Mouse (Mus musculus): ENCODE data around the gene Fgd6. TPM values are rescaled to one million over a fixed set of nuclear protein-coding genes. Genes with fewer than 3 reads are reported as not detected.

Gene Fgd6
- 10 to 100 TPM; 10.6 to 12.3 TPM for total RNA-seq (2021)
- long read RNA-seq, experiment 1, full-length matches to known transcripts, result 1 of 3 reads
- long read RNA-seq, experiment 1, partial matches to known transcripts, result 1 of 3 reads
- long read RNA-seq, experiment 1, other reads (novel, unspliced or antisense), result 1 of 3 reads
- long read RNA-seq, experiment 2, full-length matches to known transcripts, result 1 of 5 reads
- long read RNA-seq, experiment 2, partial matches to known transcripts, result 1 of 5 reads
- long read RNA-seq, experiment 2, other reads (novel, unspliced or antisense), result 3 of 5 reads

DNA sequence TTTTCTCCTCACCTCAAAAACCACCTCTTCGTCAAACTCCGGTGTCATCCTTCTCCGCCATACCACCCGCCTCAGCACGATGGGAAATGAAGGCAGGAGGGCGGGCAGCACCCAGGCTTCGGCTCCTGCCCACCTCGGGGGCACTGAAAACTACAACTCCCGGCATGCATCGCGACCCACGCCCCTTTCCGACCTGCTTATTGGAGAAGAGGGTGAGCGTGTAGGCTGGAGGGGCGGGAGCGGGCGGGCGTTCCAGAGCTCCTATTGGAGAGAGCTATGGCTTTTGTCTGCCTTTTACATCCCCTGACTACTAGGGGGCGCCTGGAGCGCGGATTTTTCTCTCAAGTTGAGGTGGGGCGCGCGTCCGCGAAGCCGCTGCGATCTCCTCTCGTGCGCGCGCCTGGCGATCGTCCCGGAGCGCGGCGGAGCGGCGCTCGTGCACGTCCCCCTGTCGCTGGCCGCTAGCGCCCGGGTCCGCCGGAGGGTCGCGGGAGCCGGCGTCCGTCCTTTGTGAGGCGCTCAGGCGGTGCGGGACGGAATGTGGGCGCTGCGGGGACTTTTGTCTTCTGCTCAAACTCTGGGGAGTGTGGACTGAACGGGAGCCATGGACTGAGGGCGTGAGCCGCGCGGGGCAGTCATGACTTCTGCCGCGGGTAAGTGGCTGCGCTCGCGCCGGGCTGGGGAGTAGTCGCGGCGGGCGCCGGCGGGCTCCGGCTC lies at the start of gene Fgd6, which contains the start of gene Vezt:
Fgd6 (plus strand) TSS at position 344 of the 717 bp plus-strand sequence.
Vezt (minus strand) TSS at position 160 of the 717 bp plus-strand sequence.
- peak within 1 kb of the TSS; percentile 92 for H3K27ac ChIP-seq
- H3K4me3 ChIP-seq, result peak within 1 kb of the TSS; percentile 74
- TF ChIP-seq CTCF (conservative IDR thresholded peaks at IDR 0.05), result peak; percentile 97
- peak; percentile 98 to 99 for DNase-seq (ENCODE audit: low spot score in 2 of 2)

DNA sequence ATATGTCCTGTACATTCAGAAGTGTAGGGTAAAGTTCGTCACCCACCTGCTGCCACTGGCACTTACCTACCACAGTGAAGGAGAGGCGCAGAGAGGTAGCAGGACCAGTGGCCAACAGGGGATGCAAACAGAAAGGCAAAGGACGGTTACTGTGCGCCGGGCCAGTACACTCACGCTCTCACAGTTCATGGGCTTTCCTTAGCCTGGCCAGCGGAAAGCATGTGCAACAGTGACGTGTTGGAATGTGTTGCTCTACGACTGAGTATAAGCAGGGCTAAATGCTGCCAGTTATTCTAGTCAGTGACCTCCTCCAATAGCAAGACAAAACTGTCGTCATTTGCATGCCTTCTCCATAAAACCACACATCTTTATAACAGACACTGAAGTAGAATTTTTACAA lies 41.7 kb upstream of the Fgd6 start:
- H3K4me3 ChIP-seq, result no peak overlapping the region

DNA sequence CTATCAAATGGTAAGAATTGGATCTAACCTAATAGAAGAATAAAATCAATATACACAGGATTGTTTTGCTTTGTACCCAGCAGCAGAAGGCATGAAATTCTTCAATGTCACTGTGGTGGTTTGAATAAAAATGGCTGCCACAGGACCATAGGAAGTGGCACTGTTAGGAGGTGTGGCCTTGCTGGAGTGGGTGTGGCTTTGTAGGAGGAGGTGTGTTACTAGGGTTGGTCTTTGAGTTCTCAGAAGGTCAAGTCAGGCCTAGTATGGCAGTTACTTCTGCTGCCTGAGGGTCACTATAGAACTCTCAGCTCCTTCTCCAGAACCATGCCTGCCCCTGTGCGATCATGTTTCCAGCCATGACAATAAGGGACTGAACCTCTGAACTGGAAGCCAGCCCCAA lies 40.7 kb upstream of the Fgd6 start:
- TF ChIP-seq CTCF (conservative IDR thresholded peaks at IDR 0.05), result no peak
- Histone ChIP-seq H3K27ac (no peak overlapping the region), H3K4me3 (no peak overlapping the region)
- no peak for DNase-seq (ENCODE audit: low spot score in 2 of 2)

More for the DNA sequence above, 41.7 kb upstream of the Fgd6 start:
- no peak for TF ChIP-seq CTCF (conservative IDR thresholded peaks at IDR 0.05)
- no peak for DNase-seq (ENCODE audit: low spot score in 2 of 2)
- no peak overlapping the region for H3K27ac ChIP-seq

DNA sequence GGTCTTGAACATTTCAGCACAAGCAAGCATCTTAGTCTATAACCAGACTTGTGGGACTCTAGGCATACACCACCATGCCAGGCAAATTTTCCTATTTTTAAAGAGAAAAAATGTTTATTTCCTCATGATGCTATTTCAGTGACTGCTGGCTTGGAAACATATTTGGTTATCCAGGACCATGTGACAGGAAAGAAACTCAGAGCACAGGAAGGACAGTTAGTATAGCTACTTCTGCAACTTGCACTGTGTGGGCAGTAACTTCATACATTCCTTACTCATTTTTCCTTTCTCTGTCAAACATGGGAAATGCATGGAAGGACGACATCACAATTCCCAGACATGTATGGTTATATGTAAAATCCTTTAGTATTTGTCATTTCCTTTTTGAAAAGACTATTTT lies 36.4 kb upstream of the Fgd6 start:
- no peak for TF ChIP-seq CTCF (conservative IDR thresholded peaks at IDR 0.05)
- H3K4me3 ChIP-seq, result no peak overlapping the region
- H3K27ac ChIP-seq, result no peak overlapping the region
- DNase-seq (ENCODE audit: low spot score in 2 of 2), result no peak

GRCm38 (mm10) chr10:94000223-94000622 lies 35.6 kb upstream of the Fgd6 start:
- TF ChIP-seq CTCF (conservative IDR thresholded peaks at IDR 0.05), result no peak
- Histone ChIP-seq H3K27ac (no peak overlapping the region), H3K4me3 (no peak overlapping the region)
- DNase-seq (ENCODE audit: low spot score in 2 of 2), result no peak

- no peak for TF ChIP-seq CTCF (conservative IDR thresholded peaks at IDR 0.05)
- Histone ChIP-seq H3K27ac (no peak overlapping the region), H3K4me3 (no peak overlapping the region)
- DNase-seq (ENCODE audit: low spot score in 2 of 2), result no peak
These were observed 27.4 kb upstream of the Fgd6 start for GRCm38 (mm10) chr10:94008356-94008755.

DNA sequence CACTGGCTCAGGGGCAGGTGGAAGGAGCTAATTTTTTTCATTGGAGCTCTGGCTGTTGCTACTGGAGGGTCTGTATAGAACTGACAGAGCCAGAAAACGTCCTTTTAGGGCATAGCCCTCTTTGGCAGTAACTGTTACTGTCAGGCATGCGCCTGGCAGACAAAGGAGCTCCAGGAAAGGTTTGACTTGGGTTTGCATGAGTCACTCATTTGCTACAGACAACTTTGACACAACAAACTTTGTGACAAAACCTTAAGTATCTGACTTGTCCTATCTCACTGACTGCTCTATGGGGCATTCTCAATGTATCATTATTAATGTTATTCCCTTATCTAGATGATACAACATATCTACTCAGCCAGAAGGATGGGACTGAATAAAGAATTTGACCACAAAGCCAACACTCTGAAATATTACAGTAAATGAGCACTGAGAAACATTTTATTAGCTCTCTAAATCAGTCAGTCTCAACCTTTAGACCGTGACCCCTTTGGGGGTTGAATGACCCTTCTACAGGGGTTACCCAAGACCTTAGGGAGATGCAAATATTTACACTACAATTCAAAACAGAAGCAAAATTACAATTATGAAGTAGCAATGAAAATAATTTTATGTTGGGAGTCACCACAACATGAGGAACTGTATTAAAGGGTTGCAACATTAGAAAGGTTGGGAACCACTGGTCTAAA lies 25.7 kb upstream of the Fgd6 start:
- DNase-seq (ENCODE audit: low spot score in 2 of 2), result no peak
- H3K27ac ChIP-seq, result no peak overlapping the region
- no peak overlapping the region for H3K4me3 ChIP-seq
- no peak for TF ChIP-seq CTCF (conservative IDR thresholded peaks at IDR 0.05)

DNA sequence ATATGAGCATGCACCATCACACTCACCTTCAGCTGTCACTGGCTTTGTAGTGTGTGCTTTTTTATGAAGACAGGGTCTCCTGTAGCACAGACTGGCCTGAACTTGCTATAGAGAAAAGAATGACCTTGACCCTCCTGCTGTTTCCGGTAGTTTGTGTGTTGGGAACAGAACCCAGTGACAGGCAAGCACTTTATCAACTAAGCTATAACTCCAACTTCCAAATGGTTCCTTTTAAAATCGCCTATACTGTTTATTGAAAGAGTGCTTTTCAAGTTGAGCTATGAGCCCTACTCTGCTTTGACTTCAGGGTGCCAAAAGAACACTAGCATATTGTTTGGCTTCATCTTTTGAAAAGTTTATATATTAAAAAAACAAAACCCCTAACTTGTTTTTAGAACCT lies 24.8 kb upstream of the Fgd6 start:
- no peak for TF ChIP-seq CTCF (conservative IDR thresholded peaks at IDR 0.05)
- DNase-seq (ENCODE audit: low spot score in 2 of 2), result no peak
- no peak overlapping the region for H3K4me3 ChIP-seq

DNA sequence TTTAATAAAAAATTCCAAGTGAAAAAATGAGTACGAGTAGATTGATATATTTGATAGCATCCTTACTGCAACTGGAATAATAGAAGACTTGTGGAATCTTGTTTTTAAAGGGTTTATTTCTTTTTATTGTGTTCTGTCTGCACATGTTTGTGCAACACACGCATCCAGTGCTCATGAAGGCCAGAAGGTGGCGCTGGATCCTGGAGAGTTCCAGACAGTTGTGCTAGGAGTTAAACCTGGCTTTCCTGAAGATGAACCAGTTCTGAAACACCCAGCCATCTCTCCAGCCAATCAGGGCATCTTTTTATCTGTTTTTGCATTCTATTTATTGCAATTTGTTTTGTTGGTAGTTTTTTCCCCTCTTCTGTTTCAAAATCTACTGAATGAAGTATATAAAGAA lies 22.6 kb upstream of the Fgd6 start:
- Histone ChIP-seq H3K4me3 (no peak overlapping the region), H3K27ac (no peak overlapping the region)
- peak; percentile 84 for TF ChIP-seq CTCF (conservative IDR thresholded peaks at IDR 0.05)
- peak in 1 of 2 experiments; percentile 18 for DNase-seq (ENCODE audit: low spot score in 2 of 2)

More for the DNA sequence above, 24.8 kb upstream of the Fgd6 start:
- H3K27ac ChIP-seq, result no peak overlapping the region

DNA sequence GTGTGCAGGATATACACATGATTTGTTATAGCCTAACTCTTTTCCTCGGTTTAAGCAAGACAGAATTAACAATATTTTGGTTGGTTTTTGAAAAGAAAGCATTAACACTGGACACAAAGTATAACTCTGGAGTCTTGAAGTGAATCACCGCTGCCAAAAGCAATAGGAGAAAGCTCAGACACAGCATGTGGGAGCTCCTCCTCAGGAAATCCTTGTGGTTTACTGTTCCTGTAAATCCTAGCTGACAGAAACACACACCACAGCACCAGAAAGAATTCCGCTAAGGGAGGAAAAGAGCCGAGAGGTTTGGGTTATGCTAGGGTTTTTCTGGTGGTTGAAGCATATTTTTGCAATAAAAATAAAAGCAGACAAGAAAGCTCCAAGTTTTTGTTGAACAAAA lies 21.6 kb upstream of the Fgd6 start:
- Histone ChIP-seq H3K27ac (no peak overlapping the region), H3K4me3 (no peak overlapping the region)
- no peak for TF ChIP-seq CTCF (conservative IDR thresholded peaks at IDR 0.05)
- no peak for DNase-seq (ENCODE audit: low spot score in 2 of 2)

GRCm38 (mm10) chr10:94017455-94017854 lies 18.3 kb upstream of the Fgd6 start:
- DNase-seq (ENCODE audit: low spot score in 2 of 2), result no peak
- Histone ChIP-seq H3K4me3 (no peak overlapping the region), H3K27ac (no peak overlapping the region)
- TF ChIP-seq CTCF (conservative IDR thresholded peaks at IDR 0.05), result no peak

DNA sequence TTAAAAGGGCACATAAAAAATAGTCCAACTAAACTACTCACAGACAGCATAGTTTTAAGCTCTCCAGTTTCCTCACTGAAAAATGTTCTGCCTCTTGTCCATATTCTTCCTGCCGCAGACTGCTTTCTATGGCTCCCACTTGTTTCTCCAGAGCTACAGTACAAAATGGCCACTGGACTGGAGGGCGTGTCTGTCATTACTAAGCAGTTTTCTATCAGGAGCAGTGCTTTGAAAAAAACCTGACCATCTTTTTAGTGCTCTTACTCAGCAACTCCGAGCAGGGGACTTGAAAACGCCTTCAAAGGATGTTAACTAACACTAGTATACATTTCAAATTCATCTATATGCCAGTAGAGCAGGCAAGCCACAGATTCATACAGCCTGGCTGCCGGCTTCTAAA lies 15.2 kb upstream of the Fgd6 start:
- no peak for TF ChIP-seq CTCF (conservative IDR thresholded peaks at IDR 0.05)
- no peak overlapping the region for H3K27ac ChIP-seq
- H3K4me3 ChIP-seq, result no peak overlapping the region
- DNase-seq (ENCODE audit: low spot score in 2 of 2), result no peak

DNA sequence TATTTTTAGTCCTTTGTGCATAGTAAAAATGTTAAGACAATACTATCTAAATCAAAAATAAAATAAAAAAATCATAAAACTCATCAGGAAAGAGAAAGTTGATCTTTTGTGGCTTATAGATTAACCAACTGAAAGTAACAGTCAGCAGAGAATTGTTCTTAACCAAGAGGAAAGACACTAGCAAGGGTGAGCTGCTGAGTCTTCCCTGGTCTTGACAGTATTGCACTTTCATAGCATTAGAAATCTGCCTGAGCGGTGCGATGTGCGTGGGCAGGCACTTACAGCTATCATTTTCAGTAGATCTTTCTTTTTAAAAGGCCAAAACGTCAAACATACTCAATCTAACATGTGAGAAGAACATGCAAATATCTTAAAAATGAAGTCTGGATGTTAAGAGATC lies 14.7 kb upstream of the Fgd6 start:
- no peak overlapping the region for H3K27ac ChIP-seq
- no peak for TF ChIP-seq CTCF (conservative IDR thresholded peaks at IDR 0.05)
- no peak for DNase-seq (ENCODE audit: low spot score in 2 of 2)
- H3K4me3 ChIP-seq, result no peak overlapping the region
